Mouse (Mus musculus): ENCODE measurements around the gene Eef1e1. TPM values are rescaled to one million over a fixed set of nuclear protein-coding genes. Genes with fewer than 3 reads are reported as not detected.

The Eef1e1 gene
- polyA plus RNA-seq, 1 experiment from 2014 or later, result 24.5 TPM

DNA sequence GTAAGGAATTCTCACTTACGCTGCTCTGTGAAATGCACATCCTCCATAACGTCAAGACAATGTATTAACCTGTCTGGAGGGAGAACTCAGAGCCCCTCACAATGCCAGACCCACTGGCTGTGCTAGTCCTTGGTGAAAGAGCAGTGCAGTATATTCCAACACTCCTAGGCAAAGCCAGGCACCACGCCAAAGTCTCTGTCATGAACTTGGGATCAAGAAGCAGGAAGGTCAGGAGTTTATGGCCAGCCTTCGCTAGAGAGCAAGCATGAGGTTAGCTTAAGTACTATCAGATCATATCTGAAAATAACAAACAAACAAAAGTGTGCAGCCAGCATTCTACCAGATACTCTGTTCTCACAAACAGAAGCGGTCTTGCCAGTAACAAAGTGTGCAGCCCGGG lies 48.5 kb downstream of the Eef1e1 start:
- H3K4me3 ChIP-seq (ENCODE audit: low read depth, low read length), result no peak overlapping the region
- TF ChIP-seq EP300 (optimal IDR thresholded peaks at IDR 0.05) (no peak), CTCF (IDR thresholded peaks at IDR 0.05; ENCODE audit: low read depth) (no peak)
- no peak overlapping the region for H3K27ac ChIP-seq (replicated peaks)
- H3K9ac ChIP-seq (ENCODE audit: low read length), result no peak overlapping the region
- H3K27me3 ChIP-seq (ENCODE audit: control insufficient read depth, insufficient read depth, low read length), result no peaks in the 10 kb centered on the region
- ATAC-seq (ENCODE audit: low FRiP score, low TSS enrichment), result no peak
- 74% methylated on average over 6 of the region's 6 CpGs for WGBS
- H3K36me3 ChIP-seq (ENCODE audit: control insufficient read depth, insufficient read depth, low read length), result no peaks in the 10 kb centered on the region; the same call in 1 of the 2 replicates
- no peaks in the 10 kb centered on the region for H3K9me3 ChIP-seq (ENCODE audit: control insufficient read depth, low read length)
- H3K4me2 ChIP-seq (replicated peaks; ENCODE audit: low read depth), result no peak overlapping the region
- no peaks in the 10 kb centered on the region for H3K4me1 ChIP-seq (replicated peaks; ENCODE audit: control insufficient read depth, insufficient read depth)
- DNase-seq (ENCODE audit: low spot score), result no peak

DNA sequence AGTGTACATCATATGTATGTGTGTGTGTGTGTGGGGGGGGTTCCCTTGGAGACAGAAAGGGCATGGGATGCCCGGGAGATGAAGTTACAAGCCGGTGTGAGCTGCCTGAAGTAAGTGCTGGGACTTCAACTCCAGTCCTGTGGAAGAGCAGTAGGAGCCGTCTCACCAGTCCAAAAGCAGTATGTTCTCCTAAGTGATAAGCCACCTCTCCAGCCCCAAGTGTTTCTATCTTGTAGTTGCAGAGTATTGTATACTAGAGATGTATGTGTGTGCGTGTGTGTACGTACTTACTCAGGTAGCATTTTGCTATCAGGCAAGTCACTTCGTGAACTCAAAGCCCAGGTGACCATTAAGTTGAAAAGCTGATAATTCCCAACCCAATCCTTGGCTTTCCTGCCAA lies 51.7 kb downstream of the Eef1e1 start:
- Histone ChIP-seq H3K9ac (ENCODE audit: low read length) (no peak overlapping the region), H3K4me3 (ENCODE audit: low read depth, low read length) (no peak overlapping the region), H3K27me3 (ENCODE audit: control insufficient read depth, insufficient read depth, low read length) (no peaks in the 10 kb centered on the region), H3K27ac (replicated peaks) (no peak overlapping the region), H3K9me3 (ENCODE audit: control insufficient read depth, low read length) (no peaks in the 10 kb centered on the region), H3K4me1 (replicated peaks; ENCODE audit: control insufficient read depth, insufficient read depth) (0 out of 2 replicates have a peak, but pooled peaks cover 2% of the 10 kb centered on the region), H3K4me2 (replicated peaks; ENCODE audit: low read depth) (no peak overlapping the region), H3K36me3 (ENCODE audit: control insufficient read depth, insufficient read depth, low read length) (no peaks in the 10 kb centered on the region)
- DNase-seq (ENCODE audit: low spot score) (no peak), ATAC-seq (ENCODE audit: low FRiP score, low TSS enrichment) (no peak)
- TF ChIP-seq EP300 (optimal IDR thresholded peaks at IDR 0.05), result no peak
- TF ChIP-seq CTCF (IDR thresholded peaks at IDR 0.05; ENCODE audit: low read depth), result no peak
- 91% methylated on average over 6 of the region's 6 CpGs for WGBS

DNA sequence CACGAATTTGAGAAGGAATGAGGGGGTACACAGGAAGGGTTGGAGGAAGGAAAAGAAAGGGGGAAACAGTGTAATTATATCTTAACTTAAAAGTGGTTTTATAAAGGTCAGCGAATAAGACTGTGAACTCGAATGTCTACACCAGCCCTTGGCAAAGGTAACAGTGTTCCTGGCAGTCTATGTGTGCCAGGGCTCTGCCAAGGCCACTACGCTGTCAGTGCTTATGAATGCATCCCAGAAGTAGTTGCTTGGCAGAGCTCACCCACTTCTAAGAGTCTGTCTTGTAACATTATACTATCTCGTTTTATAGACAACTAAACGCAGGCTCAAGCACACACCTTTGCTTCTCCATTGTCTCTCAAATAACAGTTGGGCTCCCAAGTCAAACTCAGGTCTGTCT lies 53.5 kb downstream of the Eef1e1 start:
- ATAC-seq (ENCODE audit: low FRiP score, low TSS enrichment), result no peak

DNA sequence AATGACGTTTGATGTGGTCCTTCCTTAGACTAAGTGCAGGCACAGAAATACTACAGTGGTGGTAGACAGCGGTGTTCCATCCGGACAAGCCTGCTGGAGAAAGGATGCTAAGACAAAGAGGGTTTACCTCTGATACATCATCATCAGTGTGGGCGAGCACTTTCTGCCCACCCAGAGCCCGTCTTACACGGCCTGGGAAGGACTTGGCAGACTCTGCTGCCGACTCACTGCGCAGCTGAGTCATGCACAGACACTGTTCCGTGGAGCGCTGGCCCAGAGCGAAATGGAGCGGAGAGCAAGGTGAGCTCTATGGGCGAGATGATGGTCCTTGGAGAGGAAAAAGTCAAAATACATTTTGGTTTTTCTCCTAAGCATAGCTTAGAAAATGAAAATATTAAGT lies 55.9 kb downstream of the Eef1e1 start:
- no peak overlapping the region for H3K4me3 ChIP-seq (ENCODE audit: low read depth, low read length)
- H3K36me3 ChIP-seq (ENCODE audit: control insufficient read depth, insufficient read depth, low read length), result no peaks in the 10 kb centered on the region
- H3K4me2 ChIP-seq (replicated peaks; ENCODE audit: low read depth), result 0 out of 2 replicates have a peak overlapping the region, but pooled peaks have one; percentile 26
- DNase-seq (ENCODE audit: low spot score) (no peak), ATAC-seq (ENCODE audit: low FRiP score, low TSS enrichment) (no peak)
- H3K9me3 ChIP-seq (ENCODE audit: control insufficient read depth, low read length), result no peaks in the 10 kb centered on the region
- H3K27ac ChIP-seq (replicated peaks), result no peak overlapping the region
- H3K27me3 ChIP-seq (ENCODE audit: control insufficient read depth, insufficient read depth, low read length), result no peaks in the 10 kb centered on the region
- 59% methylated on average over 13 of the region's 13 CpGs for WGBS
- H3K9ac ChIP-seq (ENCODE audit: low read length), result no peak overlapping the region
- 0 out of 2 replicates have a peak, but pooled peaks cover 2% of the 10 kb centered on the region for H3K4me1 ChIP-seq (replicated peaks; ENCODE audit: control insufficient read depth, insufficient read depth)
- no peak for TF ChIP-seq EP300 (optimal IDR thresholded peaks at IDR 0.05)
- no peak for TF ChIP-seq CTCF (IDR thresholded peaks at IDR 0.05; ENCODE audit: low read depth)

More for the DNA sequence above, 53.5 kb downstream of the Eef1e1 start:
- no peaks in the 10 kb centered on the region for H3K36me3 ChIP-seq (ENCODE audit: control insufficient read depth, insufficient read depth, low read length)
- DNase-seq (ENCODE audit: low spot score), result no peak
- H3K4me3 ChIP-seq (ENCODE audit: low read depth, low read length), result no peak overlapping the region
- no peak overlapping the region for H3K27ac ChIP-seq (replicated peaks)
- TF ChIP-seq EP300 (optimal IDR thresholded peaks at IDR 0.05) (no peak), CTCF (IDR thresholded peaks at IDR 0.05; ENCODE audit: low read depth) (no peak)
- 0 out of 2 replicates have a peak, but pooled peaks cover 2% of the 10 kb centered on the region for H3K4me1 ChIP-seq (replicated peaks; ENCODE audit: control insufficient read depth, insufficient read depth)
- no peaks in the 10 kb centered on the region for H3K27me3 ChIP-seq (ENCODE audit: control insufficient read depth, insufficient read depth, low read length)
- 78% methylated on average over 6 of the region's 6 CpGs for WGBS
- no peak overlapping the region for H3K9ac ChIP-seq (ENCODE audit: low read length)
- H3K4me2 ChIP-seq (replicated peaks; ENCODE audit: low read depth), result no peak overlapping the region
- no peaks in the 10 kb centered on the region for H3K9me3 ChIP-seq (ENCODE audit: control insufficient read depth, low read length)

DNA sequence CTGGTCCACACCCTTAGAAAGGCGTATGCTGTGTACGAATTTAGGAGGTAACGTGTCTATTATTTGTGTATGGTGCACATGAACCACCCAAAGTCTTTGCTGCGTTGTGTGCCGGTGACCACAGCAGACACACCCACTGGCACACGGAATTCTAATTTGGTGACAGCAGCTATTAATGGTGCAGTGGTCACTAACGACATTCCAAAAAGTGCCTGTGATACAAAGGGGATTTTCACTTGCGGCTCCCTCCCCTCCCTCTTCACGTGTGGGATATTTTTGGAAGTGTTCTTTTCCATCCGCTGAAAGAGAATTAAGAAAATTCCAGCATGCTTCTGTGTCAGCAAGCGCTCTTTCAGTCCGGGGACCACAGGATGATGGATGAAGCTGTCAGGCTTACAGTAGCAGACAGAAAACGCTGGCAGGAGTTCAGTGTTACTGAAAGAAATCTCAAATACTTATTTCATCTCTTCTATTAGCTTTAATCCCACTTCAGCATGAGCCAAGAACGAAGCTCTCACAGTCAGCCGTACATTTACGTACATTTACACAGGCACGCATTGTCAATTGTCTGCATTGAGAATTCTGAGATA lies 56.5 kb downstream of the Eef1e1 start:
- H3K9me3 ChIP-seq (ENCODE audit: control insufficient read depth, low read length), result no peaks in the 10 kb centered on the region
- TF ChIP-seq EP300 (optimal IDR thresholded peaks at IDR 0.05) (no peak), CTCF (IDR thresholded peaks at IDR 0.05; ENCODE audit: low read depth) (no peak)
- DNase-seq (ENCODE audit: low spot score) (no peak), ATAC-seq (ENCODE audit: low FRiP score, low TSS enrichment) (no peak)
- WGBS, result 39% methylated on average over 17 of the region's 17 CpGs
- 0 out of 2 replicates have a peak overlapping the region, but pooled peaks have one; percentile 26 for H3K4me2 ChIP-seq (replicated peaks; ENCODE audit: low read depth)
- 0 out of 2 replicates have a peak, but pooled peaks cover 2% of the 10 kb centered on the region for H3K4me1 ChIP-seq (replicated peaks; ENCODE audit: control insufficient read depth, insufficient read depth)
- no peak overlapping the region for H3K4me3 ChIP-seq (ENCODE audit: low read depth, low read length)
- H3K9ac ChIP-seq (ENCODE audit: low read length), result no peak overlapping the region
- H3K27me3 ChIP-seq (ENCODE audit: control insufficient read depth, insufficient read depth, low read length), result no peaks in the 10 kb centered on the region
- no peaks in the 10 kb centered on the region for H3K36me3 ChIP-seq (ENCODE audit: control insufficient read depth, insufficient read depth, low read length)
- no peak overlapping the region for H3K27ac ChIP-seq (replicated peaks)

DNA sequence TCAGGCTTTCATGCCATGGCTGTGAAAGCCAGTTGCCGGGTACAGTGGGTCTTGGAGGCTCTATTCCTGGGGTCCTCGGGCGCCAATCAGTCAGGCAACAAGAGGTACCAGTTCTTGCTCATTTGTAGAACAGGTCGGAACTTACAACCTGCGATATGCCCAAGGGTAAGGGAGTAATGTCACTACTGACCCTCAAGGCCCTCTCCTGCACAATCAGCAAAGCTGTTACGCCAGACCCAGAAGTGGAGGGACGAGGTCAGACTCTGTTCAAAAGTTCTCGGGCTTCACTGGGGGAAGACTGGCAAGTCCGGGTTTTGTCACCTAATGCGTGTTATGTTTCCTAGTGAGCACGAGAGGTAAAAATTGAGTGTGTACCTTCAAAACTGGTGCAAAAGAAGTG lies 58.0 kb downstream of the Eef1e1 start:
- Histone ChIP-seq H3K4me2 (replicated peaks; ENCODE audit: low read depth) (no peak overlapping the region), H3K9ac (ENCODE audit: low read length) (no peak overlapping the region), H3K4me3 (ENCODE audit: low read depth, low read length) (no peak overlapping the region), H3K36me3 (ENCODE audit: control insufficient read depth, insufficient read depth, low read length) (no peaks in the 10 kb centered on the region), H3K27ac (replicated peaks) (no peak overlapping the region), H3K27me3 (ENCODE audit: control insufficient read depth, insufficient read depth, low read length) (no peaks in the 10 kb centered on the region), H3K4me1 (replicated peaks; ENCODE audit: control insufficient read depth, insufficient read depth) (0 out of 2 replicates have a peak, but pooled peaks cover 2% of the 10 kb centered on the region), H3K9me3 (ENCODE audit: control insufficient read depth, low read length) (no peaks in the 10 kb centered on the region)
- DNase-seq (ENCODE audit: low spot score), result no peak
- 80% methylated on average over 11 of the region's 11 CpGs for WGBS
- TF ChIP-seq CTCF (IDR thresholded peaks at IDR 0.05; ENCODE audit: low read depth) (no peak), EP300 (optimal IDR thresholded peaks at IDR 0.05) (no peak)
- ATAC-seq (ENCODE audit: low FRiP score, low TSS enrichment), result peak; percentile 59; the same call in 1 of the 2 replicates

Measured in stomach, postnatal 0 days (tissue).